Mouse (Mus musculus): ENCODE results near the gene Duoxa2.

Duoxa2 gene

DNA sequence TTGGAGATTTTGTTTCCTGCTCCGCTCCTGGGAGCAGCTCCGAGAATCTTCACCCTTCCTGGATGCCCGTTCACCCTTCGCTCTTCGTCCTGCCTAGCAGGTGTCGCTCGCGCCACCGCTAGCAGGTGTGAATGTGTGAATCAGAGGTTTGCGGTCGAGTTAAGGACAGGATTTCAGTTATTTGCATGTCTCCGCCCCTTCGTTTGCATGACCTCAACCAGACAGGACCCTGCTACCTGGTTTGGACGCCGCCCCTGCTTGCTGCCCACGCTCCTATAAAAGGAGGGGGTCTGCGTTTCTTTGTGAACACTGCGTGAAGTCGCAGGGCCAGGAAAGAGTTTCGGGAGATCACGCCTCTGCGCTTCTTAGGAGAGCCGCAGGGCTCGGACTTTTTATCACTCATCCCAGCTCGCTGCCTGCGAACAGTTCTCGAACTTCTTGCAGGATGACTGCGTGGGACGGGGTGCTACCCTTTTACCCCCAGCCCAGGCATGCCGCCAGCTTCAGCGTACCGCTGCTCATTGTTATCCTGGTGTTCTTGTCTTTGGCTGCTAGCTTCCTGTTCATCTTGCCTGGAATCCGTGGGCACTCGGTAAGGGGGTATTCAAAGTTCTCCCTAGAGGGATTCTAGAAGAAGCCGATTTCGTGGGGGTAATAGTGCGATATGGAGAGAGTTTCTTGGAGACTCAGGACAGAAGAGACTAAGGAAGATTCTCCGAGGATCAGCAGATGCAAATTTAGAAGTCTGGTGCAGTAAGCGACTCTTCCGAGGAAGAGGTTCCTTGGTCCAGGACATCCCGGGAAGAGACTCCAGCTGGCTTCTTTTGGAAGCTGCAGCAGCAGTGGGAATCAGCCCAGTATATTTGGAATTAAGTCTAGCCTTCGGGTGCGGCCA, at the start of gene Duoxa2:
TSS of gene Duoxa2 (plus strand) at position 305 of the 895 bp plus-strand sequence.
- peak in 1 of 2 experiments; percentile 22 for DNase-seq

DNA sequence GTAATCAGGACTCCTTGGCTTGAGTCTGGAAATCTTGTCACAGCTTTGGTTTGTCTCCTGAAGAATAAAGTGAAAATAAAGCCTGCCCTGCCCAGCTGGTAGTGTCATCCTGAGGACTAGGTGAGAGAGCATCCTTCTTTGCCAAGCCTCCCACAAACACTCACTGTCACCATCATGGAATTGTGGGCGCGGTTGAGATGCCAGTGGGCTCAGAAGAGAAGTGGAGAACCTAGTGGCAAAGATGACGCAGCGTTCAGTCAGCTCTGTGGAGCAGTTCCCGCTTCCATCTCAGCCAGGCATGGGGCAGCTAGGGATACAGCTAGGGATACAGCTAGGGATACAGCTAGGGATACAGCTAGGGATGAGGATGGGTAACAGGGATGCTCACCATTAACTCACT, 42.7 kb upstream of the Duoxa2 start:
- no peak for DNase-seq

DNA sequence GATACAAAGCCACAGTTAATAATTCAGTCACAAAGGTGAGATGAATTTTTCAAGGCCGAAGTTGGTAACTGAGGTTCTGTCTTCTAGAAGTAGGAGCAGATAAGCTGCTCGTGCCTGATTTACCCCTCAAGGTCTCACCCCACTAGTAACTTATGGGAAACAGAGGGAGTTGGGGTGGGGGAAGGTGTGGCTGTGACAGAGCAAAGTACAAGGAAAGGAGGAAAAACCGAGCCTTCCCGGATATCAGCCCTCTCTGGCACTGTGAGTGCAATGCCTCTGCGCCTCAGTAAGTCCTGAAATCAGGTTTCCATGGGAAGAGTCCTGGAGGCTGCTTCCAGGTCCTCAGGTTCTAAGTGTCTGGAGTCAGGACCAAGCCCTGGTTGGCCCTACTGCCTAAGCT, 38.0 kb upstream of the Duoxa2 start:
- no peak for DNase-seq

DNA sequence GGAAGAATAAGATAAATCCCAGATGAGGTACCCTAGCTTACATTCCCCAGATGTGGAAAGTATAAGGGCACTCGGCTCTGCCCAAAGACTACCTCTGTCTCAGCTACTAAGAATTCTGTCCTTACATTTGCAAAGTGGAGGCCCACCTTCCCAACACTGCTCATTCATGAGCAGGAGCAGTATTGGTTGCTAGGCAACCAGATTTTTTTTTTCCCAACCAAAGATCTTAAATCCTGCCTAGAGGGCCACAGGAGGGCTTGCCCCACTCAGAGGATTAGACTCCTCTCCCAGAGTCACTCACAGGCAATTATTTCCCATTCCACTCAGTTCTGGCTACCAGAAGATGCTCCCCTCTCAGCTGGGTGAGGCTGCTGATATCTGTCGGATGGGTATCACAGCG, 34.0 kb upstream of the Duoxa2 start:
- DNase-seq: no peak

DNA sequence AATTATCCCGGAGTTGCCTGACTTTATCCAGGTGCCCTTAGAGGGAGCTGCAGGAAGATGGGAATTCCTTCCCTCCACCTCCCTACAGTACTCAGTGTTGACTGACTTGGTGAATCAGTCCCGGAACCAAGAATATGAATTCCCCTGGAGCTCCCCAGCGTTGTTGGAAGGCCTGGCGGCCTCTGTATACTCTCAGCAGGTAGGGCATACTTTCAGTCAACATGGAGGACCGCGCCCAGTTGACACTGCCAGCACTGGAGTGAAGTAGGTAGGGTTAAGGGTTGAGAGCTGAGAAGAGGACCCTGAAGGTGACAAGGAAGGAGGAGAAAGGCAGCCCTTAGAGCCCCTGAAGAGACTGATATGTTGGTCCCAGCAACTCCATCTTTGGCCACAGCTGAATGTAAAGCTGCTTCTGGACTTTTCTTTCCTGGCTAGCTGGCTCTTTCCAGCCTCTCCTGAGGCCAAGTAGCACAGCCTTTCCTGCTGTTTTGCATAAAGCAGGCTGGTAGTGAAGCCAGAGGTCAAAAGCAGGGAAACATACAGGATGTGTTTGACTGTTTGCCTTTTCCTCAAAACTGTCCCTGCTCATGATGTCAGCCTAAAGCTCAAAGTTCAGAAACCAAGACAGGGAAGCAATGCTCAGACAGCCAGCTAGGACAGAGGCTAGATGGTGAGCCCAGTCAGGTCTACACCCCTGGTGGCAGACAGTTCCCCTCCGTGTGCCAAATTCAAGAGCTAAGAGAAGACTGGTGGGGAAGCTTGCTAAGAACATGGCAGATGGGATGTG, 32.1 kb upstream of the Duoxa2 start:
- no peak for DNase-seq

DNA sequence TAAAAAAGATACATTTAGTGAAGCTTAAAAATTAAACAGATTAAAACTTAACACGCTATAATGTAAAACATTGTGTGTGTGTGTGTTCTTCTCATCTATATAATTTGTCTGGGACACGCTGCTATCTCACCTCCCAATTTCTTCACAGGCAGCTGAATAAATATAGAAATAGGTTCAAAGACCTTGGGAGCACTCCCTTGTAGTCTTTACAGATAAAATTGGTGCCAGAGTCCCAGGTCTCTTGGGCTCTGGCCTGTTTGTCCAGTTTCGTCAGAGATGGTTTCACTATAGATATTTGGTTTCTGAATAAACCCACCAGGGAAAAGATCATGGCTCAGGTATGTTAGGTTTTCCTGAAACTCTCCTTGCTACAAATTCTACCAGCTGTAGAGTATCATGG, 19.9 kb upstream of the Duoxa2 start:
- no peak for DNase-seq

DNA sequence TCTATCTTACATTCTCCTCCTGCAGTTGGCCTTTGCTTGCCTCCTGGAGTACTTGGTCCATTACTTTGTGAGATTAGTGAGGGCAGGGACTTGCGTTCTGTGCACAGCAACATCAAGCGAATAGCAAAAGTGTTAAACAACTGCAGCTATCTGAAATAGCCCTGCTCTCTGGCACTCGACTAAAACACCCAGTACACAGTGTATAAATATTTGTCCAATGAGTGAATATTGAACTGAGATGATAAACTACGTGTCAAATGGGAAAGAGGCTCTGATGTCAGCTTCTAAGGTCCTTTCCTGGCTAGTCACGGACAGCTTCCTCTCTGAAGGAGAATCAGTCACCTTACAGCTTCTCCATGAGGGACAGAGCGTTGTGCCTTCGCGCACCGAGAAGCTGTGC, 14.6 kb upstream of the Duoxa2 start:
- DNase-seq: no peak

DNA sequence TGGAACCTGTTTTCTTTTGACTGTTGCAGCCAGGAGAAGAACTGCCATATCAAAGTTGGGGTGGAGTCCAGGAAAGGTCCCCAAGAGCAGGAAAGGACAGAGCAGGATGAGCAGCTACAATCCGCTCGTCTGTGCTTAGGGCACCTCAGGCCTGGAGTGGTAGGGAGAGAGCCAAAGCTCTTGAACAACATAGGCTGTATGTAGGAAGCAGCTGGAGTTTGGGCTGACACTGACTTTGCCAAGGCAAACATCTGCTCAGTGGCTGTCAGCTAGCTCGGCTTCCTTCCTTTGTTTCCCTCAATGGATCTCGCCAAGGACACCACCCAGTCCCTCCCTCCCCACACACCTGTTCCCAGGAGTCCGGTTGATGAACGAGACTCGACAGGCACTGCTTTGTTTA, 12.6 kb upstream of the Duoxa2 start:
- DNase-seq: no peak

DNA sequence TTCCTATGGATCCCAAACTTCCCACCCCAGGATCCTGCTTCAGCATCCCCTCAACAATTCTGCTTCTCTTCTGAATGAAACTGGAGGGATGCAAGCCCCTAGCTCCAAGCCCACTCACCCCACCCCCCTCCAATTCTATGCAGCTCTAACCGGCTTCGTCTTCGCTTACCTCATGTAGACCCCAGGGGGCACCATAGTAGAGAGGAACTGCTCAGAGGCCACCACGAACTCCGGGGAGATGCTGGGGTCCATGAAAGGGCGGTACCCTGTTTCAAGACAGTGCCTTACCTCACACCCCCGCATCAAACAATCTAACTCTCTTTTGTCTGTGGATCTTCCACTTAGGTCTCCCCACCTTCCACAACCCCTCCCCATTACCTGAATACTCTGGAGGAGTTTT, 3.8 kb upstream of the Duoxa2 start:
- DNase-seq: no peak

DNA sequence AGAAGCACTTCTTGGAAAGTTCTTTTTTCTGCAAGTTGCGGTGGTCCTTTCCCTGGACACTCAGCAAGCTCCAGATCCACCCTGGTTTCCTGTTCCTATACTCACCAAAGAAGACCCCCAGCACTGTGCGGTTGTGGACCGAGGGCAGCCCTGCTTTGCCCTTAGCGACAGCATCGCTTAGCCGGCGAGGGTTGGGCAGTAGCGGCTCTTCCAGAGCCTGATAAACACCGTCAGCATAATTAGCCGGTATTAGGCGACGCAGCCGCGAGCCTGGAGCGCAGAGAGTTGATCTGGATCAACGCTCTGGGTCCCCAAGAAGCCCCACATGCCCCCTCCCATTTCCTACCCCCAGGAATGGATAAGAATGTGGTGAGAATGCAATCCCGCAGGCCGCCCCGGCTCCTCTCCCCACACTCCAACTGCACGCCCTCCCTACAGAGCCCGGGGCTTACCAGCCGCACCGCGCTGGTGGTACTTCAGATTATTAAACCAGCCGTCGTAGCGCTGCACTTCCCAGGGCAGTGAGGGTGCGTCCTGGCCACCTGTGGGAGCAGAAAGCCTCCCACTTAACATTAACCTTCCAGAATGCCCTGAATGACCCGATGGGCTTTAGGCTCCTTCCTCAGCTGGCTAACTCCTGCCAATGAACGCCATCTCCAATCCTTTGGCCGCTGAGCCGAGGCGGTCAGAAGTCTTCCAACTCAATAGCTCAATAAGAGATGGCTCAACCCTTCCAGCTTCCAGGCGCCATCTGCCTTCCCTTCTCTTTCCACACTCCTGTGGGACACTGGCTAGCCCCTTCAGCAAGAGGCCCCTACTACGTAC, 1.2 kb upstream of the Duoxa2 start:
- no peak for DNase-seq

DNA sequence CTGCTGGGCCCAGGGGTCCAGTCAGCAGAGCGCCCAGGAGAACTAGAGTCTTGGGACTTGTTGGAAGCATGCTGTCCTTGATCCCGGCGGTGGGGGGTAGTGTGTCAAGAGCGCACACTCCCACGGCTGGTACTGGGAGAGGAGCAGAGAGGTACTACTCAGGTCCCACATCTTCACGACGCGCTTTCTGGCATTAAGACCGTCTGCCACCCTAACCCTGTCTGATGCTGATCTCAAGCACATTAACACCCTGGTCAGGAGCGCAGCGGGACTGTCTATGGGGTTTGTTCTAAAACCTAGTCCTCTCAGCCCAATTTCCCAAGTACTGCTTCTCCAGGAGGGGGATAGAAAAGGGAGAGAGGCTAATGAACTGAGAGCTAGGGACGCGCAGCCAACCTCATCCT, 602 bp upstream of the Duoxa2 start, which contains the start of gene Duox2:
TSS of gene Duox2 (minus strand) at position 354 of the 404 bp plus-strand sequence.
- DNase-seq: peak in 1 of 2 experiments; percentile 14

DNA sequence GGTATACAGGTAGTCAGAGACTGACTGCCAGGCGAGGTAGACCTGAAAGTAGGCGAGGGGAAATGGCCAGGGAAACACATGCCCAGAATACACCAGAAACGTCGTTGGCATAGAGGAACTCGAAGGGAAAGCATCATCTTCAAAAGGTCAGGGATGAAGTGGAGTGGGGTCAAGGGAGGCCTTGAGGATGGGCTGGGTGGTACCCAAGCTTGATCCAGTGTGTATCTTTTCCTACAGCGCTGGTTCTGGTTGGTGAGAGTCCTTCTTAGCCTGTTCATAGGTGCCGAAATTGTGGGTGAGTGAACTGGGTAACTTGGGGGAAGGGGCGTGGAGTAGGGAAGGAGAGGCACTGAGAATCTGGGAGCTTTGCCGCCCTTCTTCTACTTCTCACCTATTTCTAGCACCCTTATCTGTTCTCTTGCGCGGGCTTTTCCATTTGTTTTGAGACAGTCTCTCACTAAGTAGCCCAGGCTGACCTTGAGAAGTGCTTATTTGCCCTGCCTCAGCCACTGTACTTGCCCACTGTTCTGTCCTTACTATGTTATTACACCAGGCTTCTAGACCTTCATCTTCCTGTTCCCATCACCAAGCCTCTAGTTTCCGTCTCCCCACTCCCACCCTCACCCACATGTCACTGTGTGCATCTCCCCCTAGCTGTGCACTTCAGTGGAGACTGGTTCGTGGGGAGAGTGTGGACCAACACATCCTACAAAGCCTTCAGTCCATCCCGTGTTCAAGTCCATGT, 1.4 kb downstream of the Duoxa2 start:
- no peak for DNase-seq

DNA sequence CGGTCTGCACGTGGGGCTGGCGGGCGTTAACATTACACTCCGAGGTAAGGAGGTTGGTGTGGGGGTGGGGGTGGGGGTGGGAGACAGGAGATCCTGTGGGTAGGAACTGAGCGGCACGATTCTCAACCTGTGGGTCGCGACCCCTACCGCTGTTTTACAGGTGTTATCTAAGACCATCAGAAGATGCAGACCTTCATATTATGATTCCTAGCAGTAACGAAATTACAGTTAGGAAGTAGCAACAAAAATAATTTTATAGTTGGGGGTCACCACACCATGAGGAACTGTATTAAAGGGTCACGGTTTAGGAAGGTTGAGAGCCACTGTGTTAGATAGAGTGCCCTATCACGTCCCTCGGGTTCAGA, 1.9 kb downstream of the Duoxa2 start:
- no peak for DNase-seq

DNA sequence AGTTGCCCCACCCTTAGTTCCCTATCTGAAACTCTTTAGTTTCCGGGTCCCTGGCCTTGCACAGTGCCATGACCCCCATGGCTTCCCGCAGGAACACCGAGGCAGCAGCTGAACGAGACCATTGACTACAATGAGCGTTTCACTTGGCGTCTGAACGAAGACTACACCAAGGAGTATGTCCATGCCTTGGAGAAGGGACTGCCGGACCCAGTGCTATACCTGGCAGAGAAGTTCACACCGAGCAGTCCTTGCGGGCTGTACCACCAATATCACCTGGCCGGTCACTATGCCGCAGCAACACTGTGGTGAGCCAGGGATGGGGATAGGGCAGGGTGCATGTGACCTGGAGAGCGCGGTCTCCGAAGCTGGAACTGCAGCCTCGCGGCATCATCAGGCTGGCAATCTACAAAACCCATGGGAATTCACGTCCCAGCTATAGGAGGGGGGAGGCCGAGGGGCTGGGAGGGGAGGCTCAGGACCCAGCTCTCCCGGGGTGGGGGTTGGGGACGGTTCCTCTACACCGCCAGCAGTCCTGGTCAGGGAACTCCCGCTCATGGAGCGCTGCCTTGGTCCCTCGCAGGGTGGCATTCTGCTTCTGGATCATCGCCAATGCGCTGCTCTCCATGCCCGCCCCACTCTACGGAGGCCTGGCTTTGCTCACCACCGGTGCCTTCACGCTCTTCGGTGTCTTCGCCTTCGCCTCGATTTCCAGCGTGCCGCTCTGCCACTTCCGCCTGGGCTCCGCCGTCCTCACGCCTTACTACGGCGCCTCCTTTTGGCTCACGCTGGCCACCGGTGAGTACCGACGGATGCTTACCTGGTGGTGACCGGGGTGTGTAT, 2.6 kb downstream of the Duoxa2 start:
- DNase-seq: peak; percentile 59 to 64

DNA sequence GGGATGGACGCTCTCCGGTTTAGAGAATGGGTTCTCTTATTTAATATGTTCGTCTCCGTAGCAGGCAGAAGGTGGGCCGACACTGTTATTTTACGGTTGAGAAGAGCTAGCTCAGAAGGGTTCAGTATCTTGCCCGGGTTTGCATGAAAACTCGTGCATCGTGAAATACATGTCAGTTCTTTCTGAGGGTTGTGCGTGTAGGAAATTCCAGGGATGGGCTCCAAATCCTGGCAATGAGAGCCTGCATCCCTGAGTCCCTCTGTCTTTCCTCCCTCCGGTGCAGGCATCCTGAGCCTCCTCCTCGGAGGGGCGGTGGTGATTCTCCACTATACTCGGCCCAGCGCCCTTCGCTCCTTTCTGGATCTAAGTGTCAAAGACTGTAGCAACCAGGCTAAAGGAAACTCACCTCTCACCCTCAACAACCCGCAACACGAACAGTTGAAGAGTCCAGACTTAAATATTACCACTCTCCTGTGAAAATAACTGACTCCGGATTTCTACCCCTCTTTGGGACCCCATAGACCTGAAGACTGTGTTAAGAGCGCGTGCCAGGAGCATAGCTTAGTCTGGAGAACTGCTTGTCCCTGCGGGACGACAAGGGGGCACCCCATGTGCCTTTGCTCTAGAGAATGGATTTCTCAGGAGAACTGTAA, 3.3 kb downstream of the Duoxa2 start:
- DNase-seq: peak in 1 of 2 experiments; percentile 19

DNA sequence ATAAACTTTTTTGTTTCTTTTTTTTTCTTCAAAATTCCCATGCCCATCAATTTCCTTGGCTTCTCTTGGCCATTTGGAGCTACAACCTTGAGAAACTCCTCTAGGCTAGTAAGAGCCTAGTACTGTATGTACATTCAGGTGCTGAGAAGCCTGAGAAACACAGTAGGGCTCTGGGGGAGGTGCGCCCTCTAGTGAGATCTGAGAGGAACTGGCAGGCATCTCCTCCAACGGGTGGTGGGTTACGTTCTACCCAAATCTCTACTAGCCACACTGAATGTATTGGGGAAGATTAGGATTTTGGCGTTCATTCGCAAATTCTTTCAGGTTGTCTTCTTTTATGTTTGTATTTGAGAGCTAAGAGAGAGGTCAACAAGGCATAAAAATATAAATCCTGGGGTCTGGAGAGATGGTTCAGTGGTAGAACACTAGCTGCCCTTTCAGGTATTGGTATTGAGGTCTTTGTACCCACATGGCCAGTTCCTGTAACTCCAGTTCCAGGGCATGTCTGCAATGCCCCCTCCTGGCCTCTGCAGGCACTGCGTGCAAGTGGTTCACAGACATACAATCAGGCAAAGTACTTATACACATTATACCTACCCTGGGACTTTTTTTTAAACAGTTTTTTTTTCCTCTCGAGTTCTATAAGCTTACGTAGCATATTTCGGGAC, 4.0 kb downstream of the Duoxa2 start:
- DNase-seq: peak; percentile 85 to 86

DNA sequence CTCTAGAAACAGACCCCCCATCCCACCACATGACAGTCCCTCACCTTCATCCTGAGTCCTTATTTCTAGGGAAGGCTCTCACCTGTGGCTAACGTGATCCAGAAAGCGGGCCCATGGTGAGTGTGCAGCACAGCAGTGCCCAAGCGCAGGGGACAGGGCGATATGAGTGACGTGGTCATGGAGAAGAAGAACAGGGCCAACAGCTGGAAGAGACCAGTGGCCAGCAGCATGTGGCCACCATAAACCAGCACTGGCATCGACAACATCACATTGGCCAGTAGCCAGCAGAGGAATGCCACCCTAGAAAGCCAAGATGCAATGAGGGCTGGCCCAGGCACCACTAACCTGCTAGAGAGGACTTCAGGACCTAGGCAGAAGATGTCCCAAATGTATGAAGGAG, 5.8 kb downstream of the Duoxa2 start:
- DNase-seq: peak in 1 of 2 experiments; percentile 22

DNA sequence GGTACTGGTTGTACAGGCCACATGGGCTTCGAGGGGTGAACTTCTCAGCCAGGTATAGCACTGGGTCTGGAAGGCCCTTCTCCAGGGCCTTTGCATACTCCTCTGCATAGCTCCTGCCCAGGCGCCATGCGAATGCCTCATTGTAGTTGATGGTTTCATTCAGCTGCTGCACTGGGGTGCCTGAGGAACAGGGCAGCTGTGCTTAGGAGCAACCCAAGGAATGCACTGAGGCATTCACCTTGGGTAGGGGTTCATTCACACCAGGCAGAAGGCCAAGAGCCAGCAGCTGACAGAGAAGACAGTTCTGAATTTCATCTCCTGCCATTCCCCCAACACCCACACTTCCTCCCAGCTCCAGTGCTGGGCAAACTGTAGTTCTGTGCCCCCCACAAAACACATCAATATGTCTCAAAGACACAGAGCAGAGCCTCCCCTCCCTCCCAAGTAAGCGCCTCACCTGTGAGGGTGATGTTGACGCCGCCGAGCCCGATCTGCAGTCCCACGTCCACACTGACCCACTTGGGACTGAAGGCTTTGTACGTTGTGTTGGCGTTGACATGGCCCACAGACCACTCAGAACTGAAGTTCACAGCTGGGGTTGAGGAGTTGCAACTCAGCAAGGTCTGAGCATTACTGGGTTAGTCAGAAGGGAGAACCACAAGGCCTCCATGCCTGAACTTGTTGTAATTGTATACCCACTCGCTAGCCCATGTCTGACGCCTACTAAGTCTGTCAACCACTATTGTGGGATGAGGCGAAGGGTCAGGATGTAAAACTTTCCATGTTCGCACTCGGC, 6.6 kb downstream of the Duoxa2 start:
- no peak for DNase-seq

DNA sequence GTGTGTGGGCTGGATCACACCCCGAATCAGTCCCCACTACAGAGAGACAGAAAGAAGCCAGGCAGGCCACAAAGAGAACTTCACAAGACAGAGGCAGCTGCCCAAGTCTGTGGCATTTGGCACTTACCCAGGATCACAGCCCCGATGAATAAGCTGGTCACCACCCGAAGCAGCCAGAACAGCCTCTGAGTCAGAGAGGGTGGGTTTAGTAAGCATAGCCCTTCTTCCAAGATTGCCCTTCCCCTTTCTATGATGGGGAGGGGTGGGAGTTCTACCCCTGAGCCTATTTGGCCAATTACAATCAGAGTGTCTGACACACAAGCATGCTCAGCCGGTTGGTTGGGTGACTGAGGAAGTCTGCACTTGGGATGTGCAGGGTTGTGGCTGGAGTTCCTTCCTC, 7.5 kb downstream of the Duoxa2 start:
- peak in 1 of 2 experiments; percentile 48 for DNase-seq

Data from cerebellum, postnatal 14 days (tissue).